Mouse (Mus musculus): ENCODE results near the gene Nup214. TPM values are rescaled to one million over a fixed set of nuclear protein-coding genes. Genes with fewer than 3 reads are reported as not detected.

The Nup214 gene
- total and polyA plus RNA-seq, 3 experiments = 33.1 to 90.8 (median 55.5) TPM

DNA sequence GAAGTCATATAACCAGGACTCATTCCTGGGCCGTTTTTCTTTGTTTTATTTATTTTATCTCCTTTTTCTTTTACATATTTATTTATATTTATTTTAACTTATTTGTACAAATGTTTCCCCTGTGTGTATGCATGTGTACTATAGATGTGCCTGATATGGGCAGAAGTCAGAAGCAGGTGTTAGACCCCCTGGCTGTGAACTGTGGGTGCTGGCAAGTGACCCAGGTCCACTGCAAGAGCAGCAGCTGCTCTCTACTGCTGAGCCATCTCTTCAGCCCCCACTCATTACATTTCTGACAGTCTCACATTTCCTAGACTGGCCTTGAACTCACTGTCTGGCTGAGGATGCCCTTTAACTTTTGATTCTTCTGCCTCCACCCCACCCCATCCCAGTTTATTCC lies 35.9 kb upstream of the Nup214 start:
- Histone ChIP-seq H3K9me3 (replicated peaks) (no peaks in the 10 kb centered on the region), H3K4me3 (ENCODE audit: low read depth, low read length) (no peak overlapping the region), H3K36me3 (replicated peaks) (no peaks in the 10 kb centered on the region), H3K4me1 (ENCODE audit: insufficient read depth, low read depth, low read length) (no peaks in the 10 kb centered on the region), H3K27me3 (ENCODE audit: insufficient read depth, low read length) (peaks cover 36% of the 10 kb centered on the region)
- no peak for TF ChIP-seq CTCF (IDR thresholded peaks at IDR 0.05; ENCODE audit: low read depth, low read length)
- no peak for TF ChIP-seq GATA2 (IDR thresholded peaks at IDR 0.05; ENCODE audit: borderline replicate concordance, low read depth, low read length)
- no peak for TF ChIP-seq POLR2AphosphoS5 (IDR thresholded peaks at IDR 0.05; ENCODE audit: insufficient replicate concordance, low read depth, low read length)
- no peak for TF ChIP-seq GATA1 (IDR thresholded peaks at IDR 0.05; ENCODE audit: borderline replicate concordance, low read length)
- TF ChIP-seq TAL1 (conservative IDR thresholded peaks at IDR 0.05; ENCODE audit: low read depth, low read length) = no peak
- no peak for ATAC-seq (ENCODE audit: extremely low read depth, insufficient number of reproducible peaks, low FRiP score, poor library complexity, severe bottlenecking)
- no peak for DNase-seq (ENCODE audit: low spot score)

GRCm38 (mm10) chr2:31943011-31943410 lies 31.2 kb upstream of the Nup214 start:
- no peak overlapping the region for H3K4me3 ChIP-seq (ENCODE audit: low read depth, low read length)
- H3K36me3 ChIP-seq (replicated peaks) = no peaks in the 10 kb centered on the region
- TF ChIP-seq POLR2AphosphoS5 (IDR thresholded peaks at IDR 0.05; ENCODE audit: insufficient replicate concordance, low read depth, low read length) = no peak
- no peak for TF ChIP-seq GATA2 (IDR thresholded peaks at IDR 0.05; ENCODE audit: borderline replicate concordance, low read depth, low read length)
- no peak for TF ChIP-seq CTCF (IDR thresholded peaks at IDR 0.05; ENCODE audit: low read depth, low read length)
- no peak for TF ChIP-seq TAL1 (conservative IDR thresholded peaks at IDR 0.05; ENCODE audit: low read depth, low read length)
- TF ChIP-seq GATA1 (IDR thresholded peaks at IDR 0.05; ENCODE audit: borderline replicate concordance, low read length) = no peak
- H3K4me1 ChIP-seq (ENCODE audit: insufficient read depth, low read depth, low read length) = no peaks in the 10 kb centered on the region
- no peaks in the 10 kb centered on the region for H3K9me3 ChIP-seq (replicated peaks)
- H3K27me3 ChIP-seq (ENCODE audit: insufficient read depth, low read length) = peaks cover 36% of the 10 kb centered on the region
- ATAC-seq (ENCODE audit: extremely low read depth, insufficient number of reproducible peaks, low FRiP score, poor library complexity, severe bottlenecking) = no peak
- DNase-seq (ENCODE audit: low spot score) = no peak

GRCm38 (mm10) chr2:31945580-31945979 lies 28.7 kb upstream of the Nup214 start:
- ATAC-seq (ENCODE audit: extremely low read depth, insufficient number of reproducible peaks, low FRiP score, poor library complexity, severe bottlenecking) (no peak), DNase-seq (ENCODE audit: low spot score) (no peak)
- TF ChIP-seq GATA1 (IDR thresholded peaks at IDR 0.05; ENCODE audit: borderline replicate concordance, low read length) (no peak), GATA2 (IDR thresholded peaks at IDR 0.05; ENCODE audit: borderline replicate concordance, low read depth, low read length) (no peak), POLR2AphosphoS5 (IDR thresholded peaks at IDR 0.05; ENCODE audit: insufficient replicate concordance, low read depth, low read length) (no peak), CTCF (IDR thresholded peaks at IDR 0.05; ENCODE audit: low read depth, low read length) (no peak), TAL1 (conservative IDR thresholded peaks at IDR 0.05; ENCODE audit: low read depth, low read length) (no peak)
- Histone ChIP-seq H3K27me3 (ENCODE audit: insufficient read depth, low read length) (peaks cover 53% of the 10 kb centered on the region), H3K9me3 (replicated peaks) (no peaks in the 10 kb centered on the region), H3K4me3 (ENCODE audit: low read depth, low read length) (no peak overlapping the region), H3K36me3 (replicated peaks) (no peaks in the 10 kb centered on the region), H3K4me1 (ENCODE audit: insufficient read depth, low read depth, low read length) (peaks cover 2% of the 10 kb centered on the region; the same call in 1 of the 2 replicates)

GRCm38 (mm10) chr2:31948392-31948791 lies 25.8 kb upstream of the Nup214 start:
- Histone ChIP-seq H3K4me1 (ENCODE audit: insufficient read depth, low read depth, low read length) (peaks cover 2% of the 10 kb centered on the region; the same call in 1 of the 2 replicates), H3K4me3 (ENCODE audit: low read depth, low read length) (no peak overlapping the region), H3K36me3 (replicated peaks) (no peaks in the 10 kb centered on the region), H3K9me3 (replicated peaks) (no peaks in the 10 kb centered on the region), H3K27me3 (ENCODE audit: insufficient read depth, low read length) (peaks cover 69% of the 10 kb centered on the region)
- ATAC-seq (ENCODE audit: extremely low read depth, insufficient number of reproducible peaks, low FRiP score, poor library complexity, severe bottlenecking) = no peak
- no peak for DNase-seq (ENCODE audit: low spot score)
- no peak for TF ChIP-seq GATA2 (IDR thresholded peaks at IDR 0.05; ENCODE audit: borderline replicate concordance, low read depth, low read length)
- no peak for TF ChIP-seq GATA1 (IDR thresholded peaks at IDR 0.05; ENCODE audit: borderline replicate concordance, low read length)
- TF ChIP-seq POLR2AphosphoS5 (IDR thresholded peaks at IDR 0.05; ENCODE audit: insufficient replicate concordance, low read depth, low read length) = no peak
- no peak for TF ChIP-seq TAL1 (conservative IDR thresholded peaks at IDR 0.05; ENCODE audit: low read depth, low read length)

DNA sequence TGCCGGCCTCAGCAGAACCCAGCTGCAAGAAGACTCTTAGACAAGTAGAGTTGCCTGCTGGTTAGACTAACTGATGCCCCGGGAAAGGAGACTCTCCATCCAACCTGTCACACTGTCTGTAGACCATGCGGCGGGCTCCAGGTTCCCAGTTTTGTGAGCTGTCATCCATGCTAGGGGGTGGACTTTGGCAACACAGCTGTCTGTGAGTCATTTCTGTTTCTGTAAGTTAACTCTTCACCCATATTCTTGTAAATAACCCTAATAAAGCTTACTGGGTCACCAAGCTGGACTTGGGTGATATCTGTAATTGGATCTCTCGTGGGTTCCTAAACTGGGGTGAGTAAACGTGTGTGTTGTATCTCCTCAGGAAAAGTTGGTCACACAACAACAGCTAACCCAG lies 25.4 kb upstream of the Nup214 start:
- DNase-seq (ENCODE audit: low spot score) = no peak
- no peaks in the 10 kb centered on the region for H3K9me3 ChIP-seq (replicated peaks)
- peaks cover 72% of the 10 kb centered on the region for H3K27me3 ChIP-seq (ENCODE audit: insufficient read depth, low read length)
- H3K4me3 ChIP-seq (ENCODE audit: low read depth, low read length) = no peak overlapping the region
- no peak for TF ChIP-seq CTCF (IDR thresholded peaks at IDR 0.05; ENCODE audit: low read depth, low read length)
- no peak for TF ChIP-seq POLR2AphosphoS5 (IDR thresholded peaks at IDR 0.05; ENCODE audit: insufficient replicate concordance, low read depth, low read length)
- no peak for TF ChIP-seq GATA1 (IDR thresholded peaks at IDR 0.05; ENCODE audit: borderline replicate concordance, low read length)
- TF ChIP-seq GATA2 (IDR thresholded peaks at IDR 0.05; ENCODE audit: borderline replicate concordance, low read depth, low read length) = no peak
- TF ChIP-seq TAL1 (conservative IDR thresholded peaks at IDR 0.05; ENCODE audit: low read depth, low read length) = no peak
- peaks cover 2% of the 10 kb centered on the region; the same call in 1 of the 2 replicates for H3K4me1 ChIP-seq (ENCODE audit: insufficient read depth, low read depth, low read length)
- no peaks in the 10 kb centered on the region for H3K36me3 ChIP-seq (replicated peaks)
- no peak for ATAC-seq (ENCODE audit: extremely low read depth, insufficient number of reproducible peaks, low FRiP score, poor library complexity, severe bottlenecking)

DNA sequence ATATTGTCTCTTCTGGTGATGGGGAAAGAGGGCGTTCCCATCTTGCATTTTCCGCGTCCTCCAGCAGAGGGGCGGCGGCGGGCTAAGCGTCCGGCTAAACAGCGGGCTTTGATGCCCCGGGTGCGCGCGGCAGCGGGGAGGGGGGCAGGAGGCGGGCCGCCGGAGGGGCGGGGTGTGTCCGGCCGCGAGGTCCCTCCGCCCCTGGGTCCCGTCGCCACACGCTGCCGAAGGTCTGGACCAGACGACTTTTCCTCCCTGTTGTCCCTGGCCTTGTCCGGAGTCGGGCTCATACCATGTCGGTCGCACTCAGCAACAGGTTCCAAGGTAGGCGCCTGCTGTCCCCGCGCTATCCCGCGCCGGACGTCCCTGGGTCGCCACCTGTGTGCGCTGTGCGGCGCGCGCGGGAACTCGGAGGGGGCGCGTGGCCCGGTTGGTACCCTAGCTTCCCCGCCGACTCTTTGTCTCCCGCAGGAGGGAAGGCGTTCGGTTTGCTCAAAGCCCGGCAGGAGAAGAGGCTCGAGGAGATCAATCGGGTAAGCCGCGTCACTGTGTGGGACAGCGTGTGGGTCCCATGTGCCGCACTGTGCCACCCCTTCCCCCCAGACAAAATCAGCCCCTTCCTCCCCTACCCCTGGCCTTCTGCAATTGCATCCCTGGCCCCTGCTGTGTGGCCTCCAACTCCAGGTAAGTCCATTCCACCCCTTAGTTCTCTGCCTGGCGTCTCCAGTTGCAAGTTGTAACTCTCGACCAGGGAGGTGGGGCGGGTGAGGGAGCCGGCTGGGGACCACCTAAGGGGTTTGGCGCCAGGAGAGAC lies 24.0 kb upstream of the Nup214 start, which contains the start of gene Aif1l:
TSS of gene Aif1l (plus strand) at position 82 of the 814 bp plus-strand sequence.
- Histone ChIP-seq H3K27me3 (ENCODE audit: insufficient read depth, low read length) (peaks cover 68% of the 10 kb centered on the region), H3K4me3 (ENCODE audit: low read depth, low read length) (no peak within 1 kb of the TSS), H3K9me3 (replicated peaks) (no peaks in the 10 kb centered on the region), H3K4me1 (ENCODE audit: insufficient read depth, low read depth, low read length) (peaks cover 2% of the 10 kb centered on the region; the same call in 1 of the 2 replicates), H3K36me3 (replicated peaks) (no peaks in the 10 kb centered on the region)
- TF ChIP-seq TAL1 (conservative IDR thresholded peaks at IDR 0.05; ENCODE audit: low read depth, low read length) (no peak), GATA1 (IDR thresholded peaks at IDR 0.05; ENCODE audit: borderline replicate concordance, low read length) (no peak), CTCF (IDR thresholded peaks at IDR 0.05; ENCODE audit: low read depth, low read length) (no peak), POLR2AphosphoS5 (IDR thresholded peaks at IDR 0.05; ENCODE audit: insufficient replicate concordance, low read depth, low read length) (no peak), GATA2 (IDR thresholded peaks at IDR 0.05; ENCODE audit: borderline replicate concordance, low read depth, low read length) (no peak)
- DNase-seq (ENCODE audit: low spot score) = no peak
- no peak for ATAC-seq (ENCODE audit: extremely low read depth, insufficient number of reproducible peaks, low FRiP score, poor library complexity, severe bottlenecking)
